Mouse (Mus musculus) layer of hippocampus, postnatal 25 days (tissue): Measurements from ENCODE around the gene Alpk3. TPM values are rescaled to one million over a fixed set of nuclear protein-coding genes. Genes with fewer than 3 reads are reported as not detected.
A peak's percentile ranks its signal among the peaks of the same experiment; 100 is the strongest.

Experiments used
- DNase-seq, 2 experiments: peaks; one replicate each; pipeline ENCODE4 v3.0.0; 2022; ENCODE audit warnings: mixed read lengths in 2 of 2, low spot score in 1 of 2; ENCODE audit errors: extremely low spot score in 1 of 2
- total RNA-seq, 2 experiments: library from RNA; stranded (reverse); gene quantifications; 2 replicates each; pipeline ENCODE4 v1.2.3; 2021

The Alpk3 gene
- total RNA-seq, result 1 to 10 TPM in 1 of 2 experiments, under 1 TPM in 1; 0.68 to 1.1 TPM

DNA sequence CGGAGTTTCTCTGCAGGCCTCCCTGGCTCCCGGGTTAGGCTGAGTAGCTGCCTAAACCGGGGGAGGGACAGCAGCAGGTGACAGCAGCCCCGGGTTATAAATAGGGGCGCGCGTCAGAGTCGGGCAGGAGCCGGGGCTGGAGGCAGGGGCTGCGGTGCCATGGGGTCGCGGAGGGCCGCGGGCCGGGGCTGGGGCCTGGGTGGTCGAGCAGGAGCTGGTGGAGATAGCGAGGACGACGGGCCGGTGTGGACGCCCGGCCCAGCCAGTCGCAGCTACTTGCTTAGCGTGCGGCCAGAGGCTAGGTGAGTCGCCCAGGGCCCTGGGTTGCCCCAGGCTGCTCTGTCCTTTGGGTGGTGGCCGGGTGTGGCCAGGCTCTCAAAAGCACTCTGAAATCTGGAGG, at the start of gene Alpk3:
TSS of gene Alpk3 (plus strand) at position 130 of the 400 bp plus-strand sequence.
- DNase-seq, result no peak

DNA sequence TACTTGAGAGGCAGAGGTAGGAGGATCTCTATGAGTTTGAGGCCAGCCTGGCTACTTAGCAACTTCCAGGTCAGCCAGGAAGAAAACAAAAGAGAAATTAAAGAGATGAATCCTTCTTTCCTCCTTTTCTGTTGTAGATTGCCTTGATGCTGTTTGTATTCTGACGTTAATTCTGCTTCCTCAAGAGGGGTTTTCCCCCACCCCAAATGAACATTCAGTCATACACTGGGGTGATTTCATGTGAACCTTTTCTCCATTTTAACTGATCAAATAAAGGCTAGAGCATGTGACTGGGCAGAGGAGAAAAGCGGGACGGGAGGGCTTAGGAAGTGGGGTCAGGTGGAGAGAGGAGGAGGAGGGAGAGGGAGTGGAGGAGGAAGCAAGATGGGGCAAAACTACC, 49.1 kb upstream of the Alpk3 start:
- no peak for DNase-seq

DNA sequence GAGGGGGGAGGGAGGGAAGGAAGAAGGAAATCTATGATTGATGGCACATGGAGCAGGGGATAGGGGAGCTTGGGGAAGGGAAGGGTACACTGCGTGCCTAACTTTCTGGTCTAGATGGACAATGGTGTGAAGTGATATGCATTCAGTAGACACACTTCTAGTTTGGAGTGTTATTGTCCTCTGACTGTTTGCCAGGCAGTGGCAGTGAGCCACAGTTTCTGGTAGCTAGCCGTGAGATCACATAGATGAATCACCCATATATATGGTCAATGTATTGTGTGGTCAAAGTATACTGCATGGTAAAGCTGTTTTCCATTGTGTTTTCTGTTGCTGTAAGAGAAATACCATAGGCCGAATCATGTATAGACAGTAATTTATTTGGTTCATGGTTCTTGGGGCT, 45.8 kb upstream of the Alpk3 start:
- no peak for DNase-seq

DNA sequence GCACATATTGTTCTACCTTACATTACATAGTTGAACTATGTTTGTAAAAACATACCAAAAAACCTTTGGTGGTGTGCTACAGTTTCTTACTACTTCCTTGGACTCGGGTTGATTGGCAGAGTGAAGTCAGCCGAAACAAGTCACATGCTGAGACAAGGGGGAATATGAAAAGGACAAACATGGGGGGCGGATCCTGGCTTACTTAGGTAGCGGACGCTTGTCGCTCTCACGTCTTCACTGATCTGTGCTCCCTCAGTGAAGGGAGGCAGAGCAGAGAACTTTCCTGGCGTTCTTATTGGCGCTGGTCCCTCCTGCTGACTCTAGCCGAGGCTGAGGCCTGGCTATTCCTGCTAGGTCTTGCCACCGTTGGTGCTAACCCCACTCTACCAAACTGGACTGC, 37.1 kb upstream of the Alpk3 start:
- DNase-seq, result no peak

DNA sequence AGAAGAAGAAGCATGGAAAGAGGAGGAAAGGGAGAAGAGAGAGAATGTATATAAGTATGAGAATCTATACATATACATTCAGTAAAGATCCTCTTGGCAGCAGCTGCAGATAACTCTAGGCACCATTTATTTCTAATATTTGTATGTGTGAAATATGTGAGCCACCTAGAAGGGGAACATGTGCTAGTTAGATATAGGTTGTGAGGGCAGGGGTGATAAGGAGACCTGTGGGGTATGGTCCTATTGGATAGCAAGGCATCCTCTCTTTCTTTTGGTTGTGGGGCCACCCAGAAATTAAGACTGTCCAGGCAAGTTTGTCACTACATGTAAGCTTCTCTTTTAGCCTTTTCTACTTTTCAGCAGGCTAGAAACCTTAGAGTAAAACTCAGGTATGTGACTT, 34.7 kb upstream of the Alpk3 start:
- no peak for DNase-seq

DNA sequence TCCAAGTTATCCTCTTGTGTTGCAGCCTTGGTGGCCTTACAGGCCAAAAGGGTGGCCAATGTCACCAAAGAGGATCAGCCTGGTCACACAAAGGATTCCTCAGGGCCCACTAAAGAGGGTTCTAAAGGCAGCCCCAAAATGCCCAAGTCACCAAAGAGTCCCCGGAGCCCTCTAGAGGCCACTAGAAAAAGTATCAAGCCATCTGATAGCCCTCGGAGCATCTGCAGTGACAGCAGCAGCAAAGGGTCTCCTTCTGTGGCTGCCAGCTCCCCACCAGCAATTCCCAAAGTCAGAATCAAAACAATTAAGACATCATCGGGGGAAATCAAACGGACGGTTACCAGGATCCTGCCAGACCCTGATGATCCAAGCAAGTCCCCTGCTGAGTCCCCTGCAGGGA, 33.3 kb upstream of the Alpk3 start:
- no peak for DNase-seq

DNA sequence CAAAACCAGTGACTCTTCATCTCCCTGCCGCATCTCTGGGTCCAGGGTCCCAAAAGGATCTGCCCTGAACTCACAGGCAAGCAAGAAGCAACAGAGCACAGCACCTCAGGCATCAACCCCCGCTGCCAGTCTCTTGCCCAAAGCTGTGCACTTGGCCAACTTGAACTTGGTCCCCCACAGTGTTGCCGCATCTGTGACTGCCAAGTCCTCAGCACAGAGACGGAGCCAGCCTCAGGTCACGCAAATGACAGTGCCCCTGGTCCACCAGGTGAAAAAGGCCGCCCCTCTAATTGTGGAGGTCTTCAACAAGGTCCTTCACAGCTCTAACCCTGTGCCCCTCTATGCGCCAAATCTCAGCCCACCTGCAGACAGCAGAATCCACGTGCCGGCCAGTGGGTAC, 32.7 kb upstream of the Alpk3 start:
- no peak for DNase-seq

DNA sequence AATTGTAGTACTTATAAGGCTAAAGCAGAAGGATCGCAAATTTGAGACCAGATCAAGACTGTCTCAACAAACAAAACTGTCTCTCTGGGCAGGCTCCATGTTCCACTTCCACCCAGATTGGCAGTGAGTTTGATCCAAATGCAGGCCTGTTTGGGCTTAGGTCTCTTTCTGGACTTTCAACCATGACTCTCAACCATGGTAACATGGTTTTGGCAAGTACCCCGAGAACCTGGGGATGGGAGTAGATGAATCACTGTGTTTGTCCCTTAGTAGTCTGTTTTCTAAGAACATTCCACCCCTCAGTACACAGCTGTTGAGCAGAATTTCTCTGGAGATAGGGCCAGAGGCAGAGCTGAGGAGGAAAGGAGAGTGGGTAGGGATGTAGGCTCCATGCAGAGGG, 31.6 kb upstream of the Alpk3 start:
- no peak for DNase-seq

DNA sequence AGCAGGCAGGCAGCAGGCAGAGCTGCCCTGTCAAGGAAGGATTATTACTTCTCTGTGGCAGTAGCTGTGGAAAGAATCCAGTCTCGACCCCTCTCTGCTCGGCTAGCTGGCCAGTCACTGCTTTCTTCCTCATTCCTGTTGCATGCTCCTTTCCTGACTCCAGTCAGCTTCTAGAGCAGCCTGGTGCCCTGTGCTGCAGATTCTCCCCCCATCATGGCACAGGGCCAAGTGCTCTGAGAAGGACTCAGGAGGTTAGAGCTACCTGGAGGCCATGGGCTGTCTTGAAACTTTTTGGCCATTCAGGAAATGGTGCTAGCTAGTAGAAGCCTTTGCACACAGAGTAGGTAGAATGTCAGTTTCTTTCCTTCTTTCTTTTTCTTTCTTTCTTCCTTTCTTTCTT, 17.7 kb upstream of the Alpk3 start:
- no peak for DNase-seq

DNA sequence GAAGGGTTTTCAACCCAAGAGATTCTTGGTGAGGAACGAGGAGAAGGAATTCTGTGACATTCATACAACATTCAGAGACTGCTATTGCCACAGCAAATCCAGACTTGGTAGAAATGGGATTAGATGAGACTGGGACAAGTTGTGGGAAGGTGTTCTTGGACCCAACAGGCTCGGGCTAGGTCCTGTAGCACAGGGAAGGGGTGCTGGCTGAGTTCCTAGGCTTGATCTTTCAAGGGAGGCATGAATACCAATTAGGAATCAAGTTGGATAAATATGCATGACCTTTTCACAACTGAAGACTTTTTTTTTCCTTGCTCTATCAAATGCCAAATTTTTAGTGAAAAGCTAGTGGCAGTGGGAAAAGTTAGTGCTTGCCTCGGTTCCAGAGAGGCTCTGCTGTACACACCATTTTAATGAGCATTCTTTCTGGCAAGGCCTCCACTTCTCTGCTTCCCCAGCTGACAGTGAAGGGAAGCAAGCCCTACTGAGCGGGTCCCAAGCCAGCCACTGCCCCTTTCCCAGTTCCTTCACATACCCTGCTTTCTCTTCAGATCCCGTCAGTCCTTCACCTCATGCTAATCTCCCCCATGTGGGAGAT, 14.3 kb upstream of the Alpk3 start:
- DNase-seq, result no peak

DNA sequence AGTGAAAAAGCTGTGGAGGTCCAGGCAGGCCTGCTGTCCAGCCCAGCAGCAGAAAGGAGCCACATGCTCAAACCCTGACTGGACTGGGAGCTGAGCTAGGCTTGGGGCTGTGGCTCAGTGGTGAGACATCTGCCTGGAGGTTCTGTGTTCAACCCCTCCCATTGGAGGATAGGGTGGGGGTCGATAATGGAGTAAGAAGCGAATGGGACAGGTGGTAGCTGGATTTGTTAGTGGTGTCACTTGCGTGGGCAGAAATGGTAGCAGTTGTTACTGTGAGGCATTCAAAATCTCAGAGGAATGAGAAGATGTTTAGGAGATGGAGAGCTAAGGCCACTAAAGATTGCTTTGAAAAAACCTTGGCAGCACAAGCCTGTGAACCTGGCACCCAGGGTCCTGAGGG, 9.6 kb upstream of the Alpk3 start:
- DNase-seq, result no peak

DNA sequence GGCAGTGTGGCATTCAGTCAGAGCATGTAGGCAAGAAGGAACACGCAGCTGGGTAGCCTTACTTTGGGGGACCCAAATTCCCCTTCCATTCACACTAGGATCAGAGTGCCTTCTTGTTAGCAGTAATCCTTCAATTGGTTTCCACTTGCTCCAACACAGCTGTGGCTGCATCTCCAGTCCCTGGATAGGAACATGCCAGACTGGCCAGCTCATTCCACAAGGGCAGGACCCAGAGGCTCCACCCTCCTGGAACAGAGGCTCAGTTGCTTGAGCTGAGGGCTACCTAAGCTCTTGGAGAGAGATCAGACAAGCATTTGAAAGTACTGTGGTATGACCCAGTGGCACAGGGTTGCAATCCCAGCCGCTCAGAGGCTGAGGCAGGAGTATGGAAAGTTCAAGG, 8.9 kb upstream of the Alpk3 start:
- no peak for DNase-seq

DNA sequence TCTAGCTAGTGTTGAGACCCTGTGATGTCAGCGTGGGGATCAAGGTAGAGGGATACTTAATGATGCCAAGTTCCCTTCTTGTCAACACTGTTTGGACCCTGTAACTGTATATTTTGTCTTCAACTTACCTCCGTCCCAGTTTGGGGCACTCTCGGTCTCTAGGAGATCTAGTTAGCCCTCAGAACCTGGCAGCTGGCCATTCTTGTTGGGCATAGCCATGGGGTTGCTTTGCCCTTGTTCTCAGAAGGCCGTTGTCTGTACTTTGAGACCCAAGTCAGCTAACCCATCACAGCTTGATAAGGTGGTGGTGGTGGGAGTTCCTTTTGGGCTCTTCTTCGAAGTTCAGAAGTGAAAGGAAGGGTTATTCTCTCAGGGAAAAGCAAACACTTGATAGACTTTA, 7.4 kb upstream of the Alpk3 start:
- no peak for DNase-seq

DNA sequence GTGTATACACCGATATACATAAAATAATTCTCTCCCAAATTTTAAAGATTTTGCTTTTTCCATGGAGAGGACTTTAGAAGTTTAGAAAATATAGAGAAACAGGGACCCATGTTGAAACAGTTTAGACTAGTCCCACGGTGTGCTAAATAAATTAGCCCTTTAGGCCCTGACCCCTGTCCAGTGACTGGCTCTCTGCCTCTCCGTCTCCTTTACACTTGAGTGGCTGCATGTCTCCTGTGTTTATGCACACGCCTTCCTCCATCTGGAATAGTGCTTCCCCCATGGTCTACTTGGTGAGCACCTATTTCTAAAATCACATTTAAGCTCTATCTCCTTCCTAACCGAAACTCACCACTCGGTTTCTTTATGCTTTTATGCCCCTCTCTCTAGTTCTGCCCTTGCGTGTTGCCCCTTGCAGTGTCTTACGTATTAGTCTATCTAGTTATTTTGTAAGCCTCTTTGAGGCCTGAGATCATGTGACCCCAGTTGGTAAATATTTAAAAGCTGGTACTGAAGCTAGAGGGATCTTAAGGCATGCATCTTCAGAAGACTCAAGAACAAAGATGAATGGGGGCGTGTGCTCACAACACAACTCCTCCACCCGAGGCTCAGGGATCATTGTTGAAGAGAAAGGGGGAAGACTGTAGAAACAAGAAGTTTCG, 1.6 kb upstream of the Alpk3 start:
- DNase-seq, result no peak

DNA sequence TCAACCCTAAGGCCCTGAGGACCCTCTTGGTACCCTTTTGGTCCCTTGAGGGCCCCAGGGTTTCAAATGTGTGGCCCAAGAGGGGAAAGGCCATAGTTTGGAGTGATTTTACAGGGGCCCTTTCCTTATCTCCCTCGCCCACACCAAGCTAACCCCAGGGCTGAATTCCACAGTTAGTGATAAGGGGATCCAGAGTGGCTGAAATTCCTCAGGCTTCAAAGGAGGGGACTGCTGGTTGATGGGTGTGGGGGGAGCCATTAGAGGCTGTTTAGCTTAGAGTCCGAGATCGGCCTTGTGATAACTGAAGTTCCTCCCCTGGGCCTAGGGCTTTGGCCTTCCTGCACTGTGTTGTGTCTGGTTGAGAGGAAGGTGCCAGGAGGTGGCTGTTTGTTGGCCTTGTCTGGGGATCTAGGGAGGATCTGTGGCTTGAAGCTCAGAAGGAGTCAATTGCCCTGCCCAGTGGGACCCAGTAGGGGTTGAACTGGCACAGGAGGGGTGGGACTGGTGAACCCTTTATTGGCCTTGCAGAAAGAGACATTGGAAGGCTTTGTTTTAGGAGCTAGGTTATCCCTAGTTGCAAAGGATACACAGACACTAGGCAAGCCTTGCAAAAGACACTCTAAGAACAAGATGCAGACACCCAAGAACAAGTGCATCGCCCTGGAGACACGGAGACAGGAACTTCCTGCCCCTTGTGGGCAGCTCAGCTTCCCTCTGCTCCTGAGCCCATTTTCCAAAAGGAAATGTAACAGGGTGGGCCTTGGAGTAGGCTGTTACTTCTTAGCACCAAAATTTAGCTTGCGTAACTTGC, 706 bp downstream of the Alpk3 start:
- no peak for DNase-seq

DNA sequence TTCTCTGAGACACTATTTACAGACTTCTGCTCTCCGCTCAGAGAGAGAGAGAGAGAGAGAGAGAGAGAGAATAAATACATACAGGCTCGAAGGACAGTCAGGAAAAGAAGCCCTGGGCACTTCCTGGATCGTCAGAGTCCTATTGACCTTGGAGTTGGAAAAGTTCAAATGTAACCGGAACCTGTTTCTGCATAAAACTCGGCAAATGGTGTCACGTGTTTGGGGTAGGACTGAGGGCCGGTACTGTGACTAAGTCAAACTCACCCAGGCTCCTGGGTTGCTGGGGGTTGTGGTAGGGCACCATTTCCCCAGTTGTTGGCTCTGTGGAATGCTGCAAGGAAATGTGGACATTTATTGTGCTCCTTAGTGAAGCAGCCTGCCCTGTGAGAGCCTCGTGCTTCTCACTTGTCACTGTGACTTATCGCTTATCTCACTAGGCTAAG, 1.3 kb downstream of the Alpk3 start:
- no peak for DNase-seq

DNA sequence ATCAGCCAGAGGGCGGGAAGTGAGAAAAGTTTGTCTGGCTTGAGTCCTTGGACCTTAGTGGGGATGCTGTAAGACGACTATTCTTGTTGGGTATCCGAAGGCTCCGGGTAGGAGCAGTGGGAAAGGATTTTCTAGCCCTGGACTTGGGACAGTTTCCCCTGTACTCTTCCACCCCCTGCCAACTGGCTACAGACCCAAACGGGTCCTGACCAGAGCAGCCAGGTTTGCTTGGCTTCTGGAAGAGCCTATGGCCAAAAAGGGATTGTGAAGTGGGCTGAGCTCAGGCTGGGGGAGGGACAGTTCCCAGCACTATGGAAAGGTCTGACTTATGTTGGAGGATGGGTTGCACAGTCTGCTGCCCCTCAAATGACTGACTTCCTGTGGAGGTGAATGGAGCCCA, 2.0 kb downstream of the Alpk3 start:
- no peak for DNase-seq

DNA sequence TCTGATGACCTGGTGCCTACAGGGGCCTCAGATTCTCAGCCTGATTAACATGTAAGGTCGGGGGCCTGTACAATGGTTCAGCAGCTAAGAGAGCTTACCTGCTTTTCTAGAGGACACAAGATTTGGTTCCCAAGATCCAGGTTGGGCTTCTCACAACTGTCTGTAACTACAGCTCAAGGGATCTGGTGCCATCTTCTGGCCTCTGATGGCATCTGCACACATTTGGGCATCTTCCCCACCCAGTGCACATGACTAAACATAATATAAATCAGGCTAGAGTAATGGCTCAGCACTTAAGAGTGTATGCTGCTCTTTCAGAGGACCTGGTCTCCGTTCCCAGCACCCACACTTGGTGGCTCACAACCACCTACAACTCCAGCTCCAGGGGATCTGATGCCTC, 3.5 kb downstream of the Alpk3 start:
- no peak for DNase-seq

DNA sequence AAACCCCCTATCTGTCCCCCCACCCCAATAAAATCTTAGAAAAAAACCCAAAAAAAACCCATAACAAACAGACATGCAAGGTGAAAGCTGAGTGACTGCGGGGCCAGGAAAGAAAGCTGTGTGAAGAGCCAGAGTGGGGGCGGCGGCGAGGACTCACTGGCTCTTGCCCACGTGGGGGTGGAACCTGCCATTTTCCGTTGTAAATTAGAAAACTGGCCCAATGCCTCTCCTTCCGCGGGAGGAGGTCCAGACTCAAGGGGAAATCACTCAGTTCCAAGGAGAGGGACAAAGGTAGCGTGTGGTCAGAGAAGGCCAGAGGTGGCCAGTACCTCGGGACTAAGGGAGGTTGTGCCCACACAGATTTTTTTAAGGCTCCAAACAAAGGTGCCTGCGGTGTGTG, 4.5 kb downstream of the Alpk3 start:
- DNase-seq, result no peak

DNA sequence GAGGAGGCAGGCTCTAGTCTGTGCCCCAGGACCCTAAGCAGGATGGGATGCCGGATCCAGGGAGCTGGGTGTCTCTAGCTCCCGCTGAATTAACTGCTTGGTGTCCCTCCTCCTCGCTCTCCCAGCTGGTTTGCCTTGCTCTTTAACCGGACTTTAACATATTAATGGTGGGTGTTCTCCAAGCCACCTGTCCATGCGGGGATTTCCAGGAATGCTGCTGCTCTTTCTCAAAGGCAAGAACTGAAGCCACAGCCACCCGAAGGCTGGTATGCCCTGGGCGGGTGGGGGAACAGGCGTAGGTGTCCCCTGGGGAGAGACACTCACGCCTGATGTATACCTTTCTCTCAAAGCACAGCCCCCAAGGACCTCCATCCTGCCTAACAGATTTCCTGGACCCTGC, 5.9 kb downstream of the Alpk3 start:
- no peak for DNase-seq

DNA sequence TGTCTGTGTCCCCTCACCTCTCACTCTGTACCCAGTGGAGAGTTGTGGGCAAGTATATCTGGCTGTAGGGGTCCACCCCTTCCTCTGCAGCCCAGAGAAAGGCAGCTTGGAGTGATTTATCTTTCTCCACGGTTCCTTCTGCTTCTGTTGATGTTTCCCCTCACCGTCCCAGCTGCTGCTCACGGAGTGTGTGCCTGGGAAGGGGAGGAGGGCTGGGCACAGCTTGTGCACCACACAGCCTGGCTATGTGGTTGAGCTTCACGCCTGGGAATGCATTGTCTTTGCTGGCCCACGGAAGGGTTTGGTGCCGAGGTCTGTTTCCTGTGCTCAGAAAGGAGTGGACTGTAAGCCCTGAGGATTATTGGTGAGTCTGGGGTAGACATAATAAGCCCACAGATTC, 9.3 kb downstream of the Alpk3 start:
- no peak for DNase-seq

DNA sequence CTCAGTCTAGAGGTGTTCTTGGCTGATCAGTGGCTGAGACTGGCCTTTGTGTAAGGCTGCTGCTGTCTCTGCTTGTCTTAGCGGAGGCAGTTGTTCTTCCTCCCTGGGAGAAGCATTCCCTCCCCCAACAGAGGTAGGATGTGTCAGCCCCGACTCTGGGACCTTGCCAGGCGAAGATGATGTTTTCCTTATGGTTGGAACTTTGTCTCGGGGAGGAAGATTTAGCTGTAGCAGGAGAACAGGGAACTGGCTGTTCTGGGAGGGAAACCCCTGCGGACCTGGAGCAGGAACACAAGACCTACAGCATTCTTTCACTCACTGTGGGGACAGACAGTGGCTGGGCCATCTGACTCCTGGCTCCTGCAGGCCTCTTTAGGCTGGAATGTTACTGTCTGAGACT, 15.1 kb downstream of the Alpk3 start:
- DNase-seq, result peak in 1 of 2 experiments; percentile 33
